Mouse (Mus musculus): ENCODE measurements around the gene Yjefn3.

DNA sequence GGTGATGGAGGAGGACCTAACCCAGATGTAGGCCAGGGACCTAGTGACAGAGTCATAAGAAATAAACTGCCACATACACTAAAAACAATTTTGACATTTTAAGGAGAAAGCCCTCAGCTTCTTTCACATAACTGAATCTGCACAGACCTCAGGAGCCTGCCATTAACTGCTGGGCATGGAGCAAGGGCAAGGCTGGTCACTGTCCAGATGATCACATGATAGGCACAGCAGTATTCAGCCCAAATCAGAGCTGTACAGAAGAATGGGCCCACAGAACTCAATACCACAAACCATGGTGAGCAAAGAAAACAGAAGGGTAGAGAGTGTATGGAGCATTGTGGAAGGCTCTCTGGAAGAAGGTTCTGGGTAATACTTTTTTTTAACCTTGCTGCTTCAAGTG is 24.4 kb upstream of the Yjefn3 start:
- no peak for TF ChIP-seq CTCF (IDR thresholded peaks at IDR 0.05; ENCODE audit: control insufficient read depth, insufficient read depth, insufficient replicate concordance, low read depth, low read length)
- TF ChIP-seq POLR2A (IDR thresholded peaks at IDR 0.05; ENCODE audit: control insufficient read depth, low read depth, low read length) = no peak

Measured in testis, adult 2 months (tissue).